8 mouse cellular contexts compared by ENCODE assay signal in the genomic region with DNA sequence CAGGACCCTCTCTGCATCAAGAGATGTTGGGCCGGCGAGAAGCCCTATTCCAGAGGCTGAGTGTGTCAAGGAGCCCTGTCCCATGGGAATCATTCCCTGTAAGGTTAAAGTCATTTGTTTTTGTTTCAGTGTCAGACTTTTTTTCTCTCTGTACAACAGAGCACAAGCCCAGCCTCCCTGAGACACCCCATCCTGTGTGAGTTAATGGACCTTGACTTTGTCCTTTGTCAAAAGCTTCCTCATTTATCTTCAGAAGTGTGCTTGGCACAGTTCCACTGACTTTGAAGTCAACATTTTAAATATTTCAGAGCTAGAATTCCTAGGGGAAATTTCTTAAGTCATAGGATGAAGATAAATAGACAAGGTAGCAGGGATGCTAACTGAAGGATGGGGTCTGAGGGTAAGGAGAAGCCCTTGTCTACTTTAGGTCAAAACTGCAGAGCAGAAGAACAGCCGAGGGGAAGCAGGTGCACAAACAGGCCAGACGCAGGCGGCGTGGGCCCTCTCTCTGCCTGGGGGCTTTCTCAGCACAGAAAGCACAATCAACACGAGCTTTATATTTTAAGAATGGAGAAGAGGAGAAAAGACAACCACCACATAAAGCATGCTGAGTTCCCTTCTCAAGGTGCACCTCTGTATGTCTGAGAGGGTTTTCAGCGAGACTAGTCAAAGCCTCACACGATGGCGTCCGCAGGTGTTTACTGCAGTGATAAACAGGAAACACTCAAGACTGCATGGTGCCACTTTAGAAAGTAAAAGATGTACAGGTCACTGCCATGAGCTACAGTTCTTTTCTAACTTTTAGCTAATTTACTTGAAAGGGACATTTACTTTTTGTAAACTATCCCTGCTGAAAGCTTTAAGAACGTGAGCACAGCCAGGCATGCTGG. TPM values are rescaled to one million over a fixed set of nuclear protein-coding genes. Genes with fewer than 3 reads are reported as not detected.
DNase-seq lines count a peak whose midpoint lies in the region; ATAC-seq and TF ChIP-seq lines count a peak whose summit lies in the region.

No protein-coding gene starts in this region.

- ATAC-seq in midbrain, embryonic 13.5 days: peak; percentile 28; the same call in 1 of the 2 replicates
- ATAC-seq in midbrain, postnatal 0 days (ENCODE audit: low FRiP score): no peak
- no peak for ATAC-seq in intestine, embryonic 16.5 days
- ATAC-seq in megakaryocyte-erythroid progenitor cell, adult 5-6 weeks (replicated peaks; ENCODE audit: low FRiP score, low TSS enrichment, poor library complexity, severe bottlenecking): no peak

- no peaks in the 10 kb centered on the region for H3K9me3 ChIP-seq in heart, embryonic 10.5 days
- no peaks in the 10 kb centered on the region for H3K9me3 ChIP-seq in midbrain, embryonic 13.5 days
- H3K9me3 ChIP-seq in midbrain, postnatal 0 days (ENCODE audit: low read length): no peaks in the 10 kb centered on the region
- no peaks in the 10 kb centered on the region for H3K9me3 ChIP-seq in intestine, embryonic 16.5 days (ENCODE audit: control insufficient read depth, low read length)

- H3K36me3 ChIP-seq in heart, embryonic 10.5 days: no peaks in the 10 kb centered on the region; the same call in 1 of the 2 replicates
- H3K36me3 ChIP-seq in midbrain, embryonic 13.5 days: no peaks in the 10 kb centered on the region
- H3K36me3 ChIP-seq in midbrain, postnatal 0 days (ENCODE audit: insufficient read depth, low read length): no peaks in the 10 kb centered on the region
- no peaks in the 10 kb centered on the region for H3K36me3 ChIP-seq in intestine, embryonic 16.5 days (ENCODE audit: control insufficient read depth, insufficient read depth, low read length)

- WGBS in heart, embryonic 10.5 days: 76% methylated on average over 12 of the region's 12 CpGs
- WGBS in midbrain, embryonic 13.5 days: 68% methylated on average over 12 of the region's 12 CpGs
- 44% methylated on average over 12 of the region's 12 CpGs for WGBS in midbrain, postnatal 0 days
- WGBS in intestine, embryonic 16.5 days: 53% methylated on average over 12 of the region's 12 CpGs

- TF ChIP-seq CTCF in midbrain, postnatal 0 days (IDR thresholded peaks at IDR 0.05): no peak

- H3K27ac ChIP-seq in heart, embryonic 10.5 days: no peak overlapping the region; the same call in 1 of the 2 replicates
- no peak overlapping the region for H3K27ac ChIP-seq in midbrain, embryonic 13.5 days
- no peak overlapping the region for H3K27ac ChIP-seq in midbrain, postnatal 0 days (ENCODE audit: low read depth, low read length)
- 0 out of 2 replicates have a peak overlapping the region, but pooled peaks have one; percentile 29 for H3K27ac ChIP-seq in intestine, embryonic 16.5 days (ENCODE audit: low read length)

- peak; percentile 78 for DNase-seq in heart, adult 11 months
- no peak for DNase-seq in heart, embryonic 10.5 days (ENCODE audit: low spot score)
- DNase-seq in midbrain, postnatal 0 days (ENCODE audit: low spot score): no peak
- DNase-seq in thymus, postnatal 14 days: peak; percentile 73
- DNase-seq in right cerebral cortex, adult 18-20 months: no peak

- no peak overlapping the region for H3K4me3 ChIP-seq in heart, embryonic 10.5 days
- no peak overlapping the region for H3K4me3 ChIP-seq in midbrain, embryonic 13.5 days (replicated peaks)
- H3K4me3 ChIP-seq in midbrain, postnatal 0 days (ENCODE audit: low read depth, low read length): no peak overlapping the region
- no peak overlapping the region for H3K4me3 ChIP-seq in intestine, embryonic 16.5 days (ENCODE audit: low read length)

- H3K27me3 ChIP-seq in heart, embryonic 10.5 days (ENCODE audit: insufficient read depth, poor library complexity, severe bottlenecking): no peaks in the 10 kb centered on the region
- no peaks in the 10 kb centered on the region for H3K27me3 ChIP-seq in midbrain, embryonic 13.5 days
- no peaks in the 10 kb centered on the region for H3K27me3 ChIP-seq in midbrain, postnatal 0 days (ENCODE audit: insufficient read depth, low read length)
- no peaks in the 10 kb centered on the region for H3K27me3 ChIP-seq in intestine, embryonic 16.5 days (replicated peaks; ENCODE audit: control insufficient read depth, insufficient read depth, low read length)

- H3K9ac ChIP-seq in midbrain, embryonic 13.5 days (replicated peaks): no peak overlapping the region
- H3K9ac ChIP-seq in midbrain, postnatal 0 days (replicated peaks; ENCODE audit: low read length, poor library complexity, severe bottlenecking): no peak overlapping the region
- H3K9ac ChIP-seq in intestine, embryonic 16.5 days (ENCODE audit: low read depth, low read length): no peak overlapping the region

- peaks cover 63% of the 10 kb centered on the region for H3K4me1 ChIP-seq in heart, embryonic 10.5 days
- peaks cover 39% of the 10 kb centered on the region for H3K4me1 ChIP-seq in midbrain, embryonic 13.5 days (replicated peaks)
- peaks cover 3% of the 10 kb centered on the region; the same call in 1 of the 2 replicates for H3K4me1 ChIP-seq in midbrain, postnatal 0 days (ENCODE audit: insufficient read depth, low read length)
- H3K4me1 ChIP-seq in intestine, embryonic 16.5 days (ENCODE audit: control insufficient read depth, insufficient read depth, low read length): peaks cover 53% of the 10 kb centered on the region

- no peak overlapping the region for H3K4me2 ChIP-seq in midbrain, embryonic 13.5 days (replicated peaks)
- H3K4me2 ChIP-seq in midbrain, postnatal 0 days (ENCODE audit: low read depth, low read length, poor library complexity, severe bottlenecking): no peak overlapping the region
- no peak overlapping the region for H3K4me2 ChIP-seq in intestine, embryonic 16.5 days (ENCODE audit: low read depth, low read length)

RNA-seq across cellular contexts. Expression of a gene that starts 32.2 kb away (rescaled TPM):
- 27.7 and 39.4 TPM in 2 replicates for polyA plus RNA-seq in heart, embryonic 10.5 days (2016; fragmentation: Nextera tagmentation; extraction: Ambion mirVana)
- 15.5 and 22.9 TPM in 2 replicates for polyA plus RNA-seq in midbrain, embryonic 13.5 days (2015; fragmentation: Nextera tagmentation; extraction: Ambion mirVana)
- total RNA-seq in midbrain, postnatal 0 days (2014; rRNA removed): 81.9 and 89.8 TPM in 2 replicates
- 66.9 and 76.9 TPM in 2 replicates for polyA plus RNA-seq in midbrain, postnatal 0 days (2015; fragmentation: Nextera tagmentation; extraction: Ambion mirVana)
- polyA plus RNA-seq in intestine, embryonic 16.5 days (2015; fragmentation: Nextera tagmentation; extraction: Ambion mirVana): 12.5 and 15.1 TPM in 2 replicates
- total RNA-seq in megakaryocyte-erythroid progenitor cell, adult 5-6 weeks (2014; fragmentation: Nextera tagmentation): 19.1 and 28.2 TPM in 2 replicates
- total RNA-seq in megakaryocyte-erythroid progenitor cell, adult 5-6 weeks (2017): 10.2 and 10.7 TPM in 2 replicates

RNA-seq across cellular contexts. Expression of a gene that starts 33.2 kb away (rescaled TPM):
- 0.41 and 0.70 TPM in 2 replicates for polyA plus RNA-seq in heart, embryonic 10.5 days (2016; fragmentation: Nextera tagmentation; extraction: Ambion mirVana)
- polyA plus RNA-seq in midbrain, embryonic 13.5 days (2015; fragmentation: Nextera tagmentation; extraction: Ambion mirVana): 0.16 and 0.28 TPM in 2 replicates
- total RNA-seq in midbrain, postnatal 0 days (2014; rRNA removed): 6.6 and 8.2 TPM in 2 replicates
- 0.49 and 0.60 TPM in 2 replicates for polyA plus RNA-seq in midbrain, postnatal 0 days (2015; fragmentation: Nextera tagmentation; extraction: Ambion mirVana)
- 0.28 and 0.40 TPM in 2 replicates for polyA plus RNA-seq in intestine, embryonic 16.5 days (2015; fragmentation: Nextera tagmentation; extraction: Ambion mirVana)
- not detected in 2 replicates for total RNA-seq in megakaryocyte-erythroid progenitor cell, adult 5-6 weeks (2014; fragmentation: Nextera tagmentation)
- 1.2 TPM in 1 of 2 replicates, not detected in the other for total RNA-seq in megakaryocyte-erythroid progenitor cell, adult 5-6 weeks (2017)

Comparison
In these comparisons a context has a peak if more than half of its experiments do, and no peak if none do; other contexts are left out.
1. DNase-seq: peak in heart, adult 11 months (single experiment) and thymus, postnatal 14 days (single experiment); none in heart, embryonic 10.5 days (single experiment), midbrain, postnatal 0 days (single experiment) and right cerebral cortex, adult 18-20 months (single experiment).